ENCODE assay signal across 23 mouse cellular contexts in genomic region chr2:62244167-62244566, GRCm38 (mm10).
A peak's percentile ranks its signal among the peaks of the same experiment; 100 is the strongest.
DNase-seq lines count a peak whose midpoint lies in the region; ATAC-seq and TF ChIP-seq lines count a peak whose summit lies in the region.
"Had no signal": no experiment of that assay in that cellular context is flagged by ENCODE, and none has a peak within 500 bp of the region (broad histone marks: within the 10 kb centered on the region; RNA-seq: fewer than 3 reads in every experiment).

No protein-coding gene starts in this region.

- H3K27me3 ChIP-seq in forebrain, postnatal 0 days (ENCODE audit: insufficient read depth, low read length): no peaks in the 10 kb centered on the region
- H3K27me3 ChIP-seq in forebrain, embryonic 15.5 days: no peaks in the 10 kb centered on the region
- no peaks in the 10 kb centered on the region for H3K27me3 ChIP-seq in midbrain, embryonic 10.5 days (ENCODE audit: low read depth, poor library complexity, severe bottlenecking)
- no peaks in the 10 kb centered on the region for H3K27me3 ChIP-seq in midbrain, embryonic 13.5 days
- H3K27me3 ChIP-seq: embryonic facial prominence, embryonic 13.5 days; limb, embryonic 13.5 days; liver, embryonic 13.5 days; lung, embryonic 15.5 days; neural tube, embryonic 12.5 days had no signal

- WGBS in forebrain, postnatal 0 days: 15% methylated on average over 4 of the region's 4 CpGs
- WGBS in forebrain, embryonic 15.5 days: 12% methylated on average over 4 of the region's 4 CpGs
- WGBS in midbrain, embryonic 10.5 days: 32% methylated on average over 4 of the region's 4 CpGs
- 20% methylated on average over 4 of the region's 4 CpGs for WGBS in midbrain, embryonic 13.5 days

- TF ChIP-seq CTCF in forebrain, postnatal 0 days (IDR thresholded peaks at IDR 0.05; ENCODE audit: low read depth): no peak

- H3K9ac ChIP-seq in forebrain, postnatal 0 days: no peak overlapping the region
- H3K9ac ChIP-seq in forebrain, embryonic 15.5 days (replicated peaks): no peak overlapping the region
- no peak overlapping the region for H3K9ac ChIP-seq in midbrain, embryonic 13.5 days (replicated peaks)
- H3K9ac ChIP-seq: embryonic facial prominence, embryonic 13.5 days; limb, embryonic 13.5 days; liver, embryonic 13.5 days; lung, embryonic 15.5 days; neural tube, embryonic 12.5 days had no signal

- H3K4me1 ChIP-seq in forebrain, postnatal 0 days (ENCODE audit: insufficient read depth): no peaks in the 10 kb centered on the region
- H3K4me1 ChIP-seq in forebrain, embryonic 15.5 days: no peaks in the 10 kb centered on the region
- H3K4me1 ChIP-seq in midbrain, embryonic 10.5 days: peaks cover 4% of the 10 kb centered on the region
- H3K4me1 ChIP-seq in midbrain, embryonic 13.5 days (replicated peaks): 0 out of 2 replicates have a peak, but pooled peaks cover 4% of the 10 kb centered on the region
- H3K4me1 ChIP-seq: embryonic facial prominence, embryonic 13.5 days; liver, embryonic 13.5 days; lung, embryonic 15.5 days had no signal

- ATAC-seq in forebrain, postnatal 0 days: no peak
- ATAC-seq in forebrain, embryonic 15.5 days (replicated peaks): no peak
- ATAC-seq in midbrain, embryonic 13.5 days: no peak; the same call in 1 of the 2 replicates

- H3K9me3 ChIP-seq in forebrain, postnatal 0 days (ENCODE audit: low read length): no peaks in the 10 kb centered on the region
- no peaks in the 10 kb centered on the region for H3K9me3 ChIP-seq in forebrain, embryonic 15.5 days
- H3K9me3 ChIP-seq in midbrain, embryonic 10.5 days (replicated peaks): no peaks in the 10 kb centered on the region
- H3K9me3 ChIP-seq in midbrain, embryonic 13.5 days: no peaks in the 10 kb centered on the region
- H3K9me3 ChIP-seq: embryonic facial prominence, embryonic 13.5 days; limb, embryonic 13.5 days; liver, embryonic 13.5 days; lung, embryonic 15.5 days; neural tube, embryonic 12.5 days had no signal

- H3K36me3 ChIP-seq in forebrain, postnatal 0 days (ENCODE audit: insufficient read depth): no peaks in the 10 kb centered on the region
- no peaks in the 10 kb centered on the region for H3K36me3 ChIP-seq in forebrain, embryonic 15.5 days
- H3K36me3 ChIP-seq in midbrain, embryonic 10.5 days: no peaks in the 10 kb centered on the region
- H3K36me3 ChIP-seq in midbrain, embryonic 13.5 days: no peaks in the 10 kb centered on the region
- H3K36me3 ChIP-seq: embryonic facial prominence, embryonic 13.5 days; limb, embryonic 13.5 days; liver, embryonic 13.5 days; lung, embryonic 15.5 days; neural tube, embryonic 12.5 days had no signal

- DNase-seq in forebrain, postnatal 0 days: peak; percentile 8
- DNase-seq in midbrain, embryonic 10.5 days (ENCODE audit: low spot score): peak; percentile 14
- peak; percentile 14 for DNase-seq in embryo, embryonic 11 days
- DNase-seq in retina, postnatal 1 day: peak; percentile 34
- DNase-seq in kidney, postnatal 4 days: no peak
- DNase-seq: adrenal gland, postnatal 36 days; B cell, adult 2 months; cerebellum, adult 18-20 months; cerebellum, postnatal 25 days; gastrocnemius, postnatal 14 days; heart, adult 18-20 months; heart, postnatal 36 days; kidney, adult 11 months; liver, embryonic 13.5 days; thymus, postnatal 36 days had no signal

- no peak overlapping the region for H3K4me3 ChIP-seq in forebrain, postnatal 0 days (ENCODE audit: low read depth, low read length)
- H3K4me3 ChIP-seq in forebrain, embryonic 15.5 days: no peak overlapping the region
- no peak overlapping the region for H3K4me3 ChIP-seq in midbrain, embryonic 10.5 days
- H3K4me3 ChIP-seq in midbrain, embryonic 13.5 days (replicated peaks): no peak overlapping the region
- H3K4me3 ChIP-seq: embryonic facial prominence, embryonic 13.5 days; limb, embryonic 13.5 days; liver, embryonic 13.5 days; lung, embryonic 15.5 days; neural tube, embryonic 12.5 days had no signal

- H3K4me2 ChIP-seq in forebrain, postnatal 0 days (ENCODE audit: low read depth): no peak overlapping the region
- H3K4me2 ChIP-seq in forebrain, embryonic 15.5 days (replicated peaks): no peak overlapping the region
- H3K4me2 ChIP-seq in midbrain, embryonic 13.5 days (replicated peaks): no peak overlapping the region
- H3K4me2 ChIP-seq: embryonic facial prominence, embryonic 13.5 days; limb, embryonic 13.5 days; liver, embryonic 13.5 days; lung, embryonic 15.5 days; neural tube, embryonic 12.5 days had no signal

- H3K27ac ChIP-seq in forebrain, postnatal 0 days (ENCODE audit: low read depth, low read length): no peak overlapping the region
- no peak overlapping the region for H3K27ac ChIP-seq in forebrain, embryonic 15.5 days (replicated peaks)
- H3K27ac ChIP-seq in midbrain, embryonic 10.5 days (replicated peaks): no peak overlapping the region
- no peak overlapping the region for H3K27ac ChIP-seq in midbrain, embryonic 13.5 days
- H3K27ac ChIP-seq: embryonic facial prominence, embryonic 13.5 days; kidney, postnatal 0 days; limb, embryonic 13.5 days; liver, embryonic 13.5 days; lung, embryonic 15.5 days; macrophage; neural tube, embryonic 12.5 days had no signal

Comparison
In these comparisons a context has a peak if more than half of its experiments do, and no peak if none do; other contexts are left out.
1. DNase-seq: peak in forebrain, postnatal 0 days (single experiment), midbrain, embryonic 10.5 days (single experiment), embryo, embryonic 11 days (single experiment) and retina, postnatal 1 day (single experiment); none in kidney, postnatal 4 days (0 of 2).